Mouse (Mus musculus) embryo, embryonic 9.5 days (tissue): ENCODE measurements around the gene Lrrc26.
"Not testable (repeated sequence)": the region's sequence is repeated elsewhere in the genome, so short reads cannot be mapped to it uniquely, and the experiment has no call there.

Experiments used
- DNase-seq: peaks from one replicate; pipeline ENCODE4 v3.0.0-alpha.2; 2017; ENCODE audit errors: extremely low spot score

Lrrc26 gene

DNA sequence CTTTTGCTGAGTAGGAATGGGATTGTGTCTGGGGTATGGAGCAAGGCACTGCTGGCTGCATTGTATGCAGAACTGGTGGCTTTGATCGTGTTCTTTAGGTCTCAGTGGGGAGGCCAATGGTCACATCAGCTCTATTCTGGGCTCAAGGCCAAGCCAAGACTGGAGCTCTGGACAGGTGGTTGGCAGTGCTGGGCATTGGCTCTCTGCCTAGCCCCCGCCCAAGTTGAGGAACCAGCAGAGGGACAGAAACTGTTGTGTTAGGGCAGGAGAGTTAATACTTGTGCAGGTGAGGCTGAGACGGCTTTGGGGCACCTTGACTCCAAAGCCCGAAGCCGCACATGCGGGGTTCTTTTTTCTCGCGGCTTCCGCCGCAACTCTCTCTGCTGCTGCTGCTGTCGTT lies at the start of gene Lrrc26:
Gene Lrrc26, plus strand, starts transcription at position 265 of the 400 bp plus-strand sequence.
- no peak for DNase-seq

- DNase-seq, result no peak
These were observed 49.4 kb upstream of the Lrrc26 start for GRCm38 (mm10) chr2:25240310-25240709.

GRCm38 (mm10) chr2:25240723-25241437 lies 48.8 kb upstream of the Lrrc26 start:
- DNase-seq, result peak; percentile 75

DNA sequence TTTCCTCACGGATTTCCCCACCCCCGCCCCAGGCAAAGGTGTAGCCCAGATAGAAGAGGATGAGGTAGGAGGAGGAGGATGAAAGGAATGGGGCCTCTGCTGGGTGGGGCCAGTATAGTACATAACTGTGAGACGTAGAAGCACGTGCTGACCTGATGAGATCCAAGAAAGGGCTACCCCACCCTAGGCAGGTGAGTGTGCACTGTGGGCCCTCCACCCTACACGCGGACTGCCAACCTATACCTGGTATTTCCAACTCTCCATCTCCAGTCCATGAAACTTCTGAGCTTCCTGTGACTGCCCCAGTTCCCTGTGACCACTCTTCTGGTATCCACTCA lies 48.3 kb upstream of the Lrrc26 start:
- no peak for DNase-seq

DNA sequence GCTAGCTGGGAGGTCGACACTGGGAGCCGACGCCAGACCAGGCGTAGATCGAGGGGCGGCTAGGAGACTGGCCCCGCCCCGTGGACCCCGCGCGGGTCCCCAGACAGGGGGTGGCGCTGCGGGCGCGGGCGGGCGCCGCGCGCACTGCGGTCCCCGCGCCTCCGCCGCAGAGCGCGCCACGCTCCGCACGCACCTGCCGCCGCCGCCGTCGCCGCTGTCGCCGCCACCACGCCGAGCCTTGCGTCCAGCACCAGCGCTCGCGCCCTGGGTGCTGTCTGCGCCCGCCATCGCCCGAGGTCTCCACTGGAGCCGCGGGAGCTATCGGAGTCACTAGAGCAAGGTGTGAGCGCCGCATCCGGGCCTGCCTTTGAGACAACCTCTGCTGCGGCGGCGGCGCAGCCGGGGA lies 47.6 kb upstream of the Lrrc26 start, which contains the start of the genes Rnf208 and Cysrt1:
Gene Rnf208, plus strand, starts transcription at position 155 of the 406 bp plus-strand sequence.
Gene Cysrt1, minus strand, starts transcription at position 352 of the 406 bp plus-strand sequence.
- DNase-seq, result no peak

- DNase-seq, result no peak
These were observed 46.4 kb upstream of the Lrrc26 start for GRCm38 (mm10) chr2:25243342-25243741.

GRCm38 (mm10) chr2:25244144-25244543 lies 45.6 kb upstream of the Lrrc26 start:
- DNase-seq, result no peak

DNA sequence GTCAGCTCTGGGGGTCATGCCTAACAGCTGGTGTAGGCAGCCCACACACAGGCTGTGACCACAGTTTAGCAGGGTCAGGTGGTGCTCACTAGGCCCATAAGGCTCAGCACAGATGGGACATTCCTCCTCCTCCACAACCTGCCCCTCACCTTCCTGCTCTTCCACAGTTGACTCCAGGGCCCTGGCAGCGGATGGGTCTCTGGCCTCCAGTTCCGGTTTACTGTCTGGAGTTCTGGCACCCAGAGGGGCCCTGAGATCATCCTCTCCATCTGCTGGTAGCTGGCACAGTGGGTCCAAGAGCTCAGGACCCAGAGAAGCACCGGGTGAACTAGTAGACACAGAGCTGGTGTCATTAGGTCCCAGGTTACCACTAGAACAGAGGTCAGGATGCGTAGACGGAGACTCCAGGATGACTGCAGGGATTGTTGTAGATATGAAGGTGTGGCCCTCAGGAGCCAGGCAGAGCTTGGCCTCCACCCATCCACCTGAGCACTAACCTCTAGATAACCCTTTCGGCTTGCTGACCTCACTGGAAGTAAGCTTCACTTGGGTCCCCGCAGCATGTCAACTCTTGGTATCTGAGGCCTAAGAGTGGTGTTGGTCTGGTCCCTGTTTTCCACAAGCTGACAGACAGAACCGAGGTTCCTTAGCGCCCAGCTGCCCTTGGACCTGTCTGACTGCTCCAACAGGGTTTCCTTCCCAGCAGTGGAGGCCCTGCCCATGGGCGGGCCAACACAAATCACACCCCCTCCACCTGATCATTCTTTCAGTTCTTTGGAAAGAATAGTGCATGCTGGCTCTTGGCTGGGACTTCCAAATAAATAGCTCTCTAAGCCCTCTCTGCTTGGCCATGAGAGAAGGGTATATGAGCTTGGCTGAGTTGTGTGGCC lies 43.3 kb upstream of the Lrrc26 start, which contains the start of gene AL732309.1:
Gene AL732309.1, minus strand, starts transcription at position 681 of the 890 bp plus-strand sequence.
- DNase-seq, result no peak

DNA sequence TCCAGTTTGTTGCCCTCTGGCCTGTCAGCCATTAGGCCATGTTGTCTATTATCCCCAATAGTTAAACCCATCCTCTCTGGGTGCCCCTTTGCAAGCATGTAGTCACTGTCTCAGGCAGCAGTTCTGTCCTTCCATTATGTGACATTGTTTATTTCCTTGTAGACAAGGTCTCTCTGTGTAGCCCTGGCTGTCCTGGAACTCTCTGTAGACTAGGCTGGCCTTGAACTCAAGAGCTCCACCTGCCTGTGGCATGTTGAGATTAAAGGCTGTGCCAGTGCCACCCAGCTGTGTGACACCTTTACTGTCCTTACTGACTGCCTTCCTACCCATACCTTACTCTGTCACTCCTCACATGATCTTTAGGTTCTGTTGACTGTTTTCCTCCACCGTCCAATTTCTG lies 37.4 kb upstream of the Lrrc26 start:
- DNase-seq, result no peak

DNA sequence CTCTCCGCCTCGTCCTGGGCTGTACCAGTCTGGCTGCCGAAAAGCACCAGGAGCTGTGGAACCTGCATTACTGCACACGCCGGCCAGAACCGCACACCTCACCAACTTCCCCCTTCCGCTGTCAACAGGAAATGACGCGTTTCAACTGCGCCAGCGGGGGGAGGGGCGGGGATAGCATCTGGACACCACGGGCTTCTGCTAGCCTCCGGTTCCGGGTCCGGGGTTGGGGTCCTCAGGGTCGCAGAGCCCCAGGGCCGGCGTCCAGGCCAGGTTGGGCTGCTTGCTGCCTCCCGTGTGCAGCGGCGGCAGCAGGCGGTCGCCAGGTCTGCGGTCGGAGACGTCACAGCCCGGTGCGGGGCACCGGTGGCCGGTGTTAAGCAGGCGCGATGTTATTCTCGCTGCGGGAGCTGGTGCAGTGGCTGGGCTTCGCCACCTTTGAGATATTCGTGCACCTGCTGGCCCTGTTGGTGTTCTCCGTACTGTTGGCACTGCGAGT lies 34.4 kb upstream of the Lrrc26 start, which contains the start of gene Tmem203:
Gene Tmem203, plus strand, starts transcription at position 156 of the 496 bp plus-strand sequence.
- DNase-seq, result peak; percentile 95

DNA sequence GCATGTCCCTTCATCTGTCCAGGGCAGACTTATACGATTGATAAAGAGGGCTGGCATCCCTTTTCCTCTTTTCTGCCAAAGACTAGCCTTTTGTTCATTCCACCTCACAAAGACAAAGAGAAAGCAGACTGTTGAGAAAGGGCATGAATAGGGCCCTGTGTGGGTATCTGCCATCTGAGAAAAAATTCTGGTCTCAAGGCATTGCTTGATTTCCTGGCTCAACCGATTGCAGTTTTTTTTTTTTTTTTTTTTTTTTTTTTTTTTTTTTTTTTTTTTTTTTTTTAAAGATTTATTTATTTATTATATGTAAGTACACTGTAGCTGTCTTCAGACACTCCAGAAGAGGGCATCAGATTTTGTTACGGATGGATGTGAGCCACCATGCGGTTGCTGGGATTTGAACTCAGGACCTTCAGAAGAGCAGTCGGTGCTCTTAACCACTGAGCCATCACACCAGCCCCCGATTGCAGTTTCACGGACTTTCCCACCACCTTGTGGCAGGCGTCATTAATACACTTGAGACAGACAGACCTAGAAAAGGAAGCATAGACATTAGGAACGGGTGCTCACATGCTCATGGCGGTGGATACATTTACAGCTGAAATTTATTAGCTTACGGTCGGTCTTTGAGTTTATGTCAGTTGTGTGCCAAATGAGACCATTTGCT lies 33.1 kb upstream of the Lrrc26 start:
- DNase-seq, result peak; percentile 45

DNA sequence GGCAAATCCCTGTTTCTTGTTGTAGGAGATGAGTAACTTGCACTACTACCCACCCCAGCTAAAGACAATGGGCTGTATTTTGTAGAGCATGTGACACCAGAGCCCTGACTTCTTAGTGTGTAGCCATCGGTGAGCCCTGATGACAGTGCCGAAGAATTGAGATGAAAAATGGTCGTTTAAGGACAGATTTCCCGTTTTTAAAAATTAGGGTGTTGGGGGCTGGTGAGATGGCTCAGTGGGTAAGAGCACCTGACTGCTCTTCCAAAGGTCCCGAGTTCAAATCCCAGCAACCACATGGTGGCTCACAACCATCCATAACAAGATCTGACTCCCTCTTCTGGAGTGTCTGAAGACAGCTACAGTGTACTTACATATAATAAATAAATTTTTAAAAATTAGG lies 32.5 kb upstream of the Lrrc26 start:
- DNase-seq, result not testable (repeated sequence)

DNA sequence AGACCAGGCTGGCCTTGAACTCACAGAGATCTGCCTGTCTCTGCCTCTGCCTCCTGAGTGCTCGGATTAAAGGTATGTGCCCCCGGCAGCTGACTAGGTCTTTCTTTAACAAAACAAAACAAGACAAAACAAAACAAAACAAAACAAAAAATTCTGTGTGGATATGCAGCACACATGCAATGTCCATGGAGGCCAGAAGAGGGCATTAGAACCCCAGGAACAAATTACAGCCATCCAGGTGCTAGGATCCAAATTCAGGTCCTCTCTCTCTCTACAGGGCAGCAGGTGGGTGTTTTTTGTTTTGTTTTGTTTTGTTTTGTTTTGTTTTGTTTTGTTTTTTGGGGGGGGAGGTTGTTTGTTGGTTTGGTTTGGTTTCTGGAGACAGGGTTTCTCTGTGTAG lies 30.8 kb upstream of the Lrrc26 start:
- DNase-seq, result no peak

GRCm38 (mm10) chr2:25261870-25262269 lies 27.8 kb upstream of the Lrrc26 start:
- no peak for DNase-seq

GRCm38 (mm10) chr2:25262291-25262767 lies 27.4 kb upstream of the Lrrc26 start, which contains the start of gene Tprn:
TSS of gene Tprn (plus strand) at chr2:25262618.
- peak; percentile 90 for DNase-seq

DNA sequence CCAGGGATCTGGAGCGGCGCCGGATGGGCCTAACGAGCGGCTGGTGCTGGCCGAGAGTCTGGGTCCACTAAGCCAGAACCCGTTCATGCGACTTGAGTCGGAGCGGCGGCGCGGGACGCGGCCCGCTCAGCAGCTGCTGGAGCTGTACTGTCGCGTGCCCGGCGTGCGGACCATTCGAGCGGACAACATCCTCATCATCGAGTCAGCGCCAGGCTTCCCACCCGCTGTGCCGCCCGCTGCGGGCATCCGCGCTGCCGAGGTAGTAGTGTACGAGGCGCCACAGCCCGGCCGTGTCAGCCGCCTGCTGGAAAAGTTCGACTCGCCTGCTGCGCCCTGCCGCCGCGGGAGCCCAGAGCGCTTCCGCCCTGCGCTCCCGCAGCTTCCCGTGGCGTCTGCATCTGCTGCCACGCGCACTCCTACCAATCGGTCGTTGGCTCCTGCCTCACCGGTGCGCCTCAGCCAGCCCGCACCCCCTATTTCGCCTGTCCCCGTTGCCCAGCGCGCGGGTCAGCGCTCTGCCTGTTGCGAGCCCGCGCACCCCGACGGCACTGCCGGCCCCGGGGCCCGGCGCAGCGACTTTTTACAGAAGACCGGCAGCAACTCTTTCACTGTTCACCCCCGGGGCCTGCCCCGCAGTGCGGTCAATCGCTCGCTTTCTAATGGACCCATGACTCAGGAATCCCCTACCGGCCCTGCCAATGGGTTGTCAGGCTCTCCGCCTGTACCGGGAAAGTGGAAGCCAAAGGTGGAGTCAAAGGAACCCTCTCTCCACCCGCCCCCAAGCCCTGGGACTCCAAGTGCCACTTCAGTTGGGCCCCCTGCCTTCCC lies 26.7 kb upstream of the Lrrc26 start:
- DNase-seq, result peak; percentile 16

GRCm38 (mm10) chr2:25263623-25264285 lies 26.0 kb upstream of the Lrrc26 start:
- no peak for DNase-seq

DNA sequence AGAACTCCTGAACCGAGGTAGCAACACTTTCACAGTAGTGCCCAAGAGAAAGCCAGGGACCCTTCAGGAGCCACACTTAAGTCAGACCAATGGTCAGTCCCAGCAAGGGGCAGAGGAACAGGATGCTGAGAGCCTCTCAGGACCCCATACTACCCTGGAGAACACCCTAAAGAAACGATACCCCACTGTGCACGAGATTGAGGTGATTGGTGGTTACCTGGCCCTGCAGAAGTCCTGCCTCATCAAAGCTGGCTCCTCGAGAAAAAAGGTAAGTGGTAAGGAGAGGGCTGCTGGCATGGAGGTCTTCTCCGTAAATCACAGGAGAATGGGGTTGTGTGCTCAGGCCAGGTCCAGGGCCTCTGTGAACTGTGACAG lies 25.4 kb upstream of the Lrrc26 start:
- no peak for DNase-seq

DNA sequence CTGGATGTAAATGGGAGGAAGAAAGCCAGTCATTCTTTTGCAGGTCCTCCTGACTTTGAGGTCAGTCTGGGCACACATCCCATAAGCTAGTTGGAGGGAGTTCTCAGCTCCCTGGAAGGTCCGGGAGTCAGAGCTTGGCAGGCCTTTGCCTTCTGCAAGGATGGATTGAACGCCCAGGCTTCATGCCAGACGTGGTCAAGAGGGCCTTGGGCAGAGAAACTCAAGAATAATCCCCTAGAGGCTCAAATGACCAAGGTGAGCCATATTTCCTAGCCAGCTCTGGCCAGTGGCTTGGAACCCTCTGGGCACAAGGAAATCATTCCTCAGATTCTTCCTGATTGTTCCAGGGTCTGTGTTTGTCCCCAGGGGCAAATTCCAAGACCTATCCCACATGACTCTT lies 24.9 kb upstream of the Lrrc26 start:
- DNase-seq, result no peak
